Mouse (Mus musculus) intestine, embryonic 15.5 days (tissue): ENCODE results near the gene Rpl26. TPM values are rescaled to one million over a fixed set of nuclear protein-coding genes. Genes with fewer than 3 reads are reported as not detected.

Experiments used
- ATAC-seq: fragments of 200-750 bp; cut with Nextera tagmentation; 2 replicates; pipeline ENCODE4 v1.8.0; 2017; ENCODE audit warnings: moderate TSS enrichment, moderate library complexity
- H3K27ac ChIP-seq: fragments of 300-500 bp; sonication (generic); 2 replicates; pipeline ENCODE4 v1.5.1; 2015; ENCODE audit warnings: mild to moderate bottlenecking, inconsistent platforms
- H3K27me3 ChIP-seq: fragments of 300-500 bp; sonication (generic); replicated peaks from 2 replicates; pipeline ENCODE4 v1.6.1; 2015; ENCODE audit warnings: inconsistent platforms
- H3K36me3 ChIP-seq: fragments of 300-500 bp; sonication (generic); 2 replicates; pipeline ENCODE4 v1.6.1; 2015; ENCODE audit warnings: inconsistent platforms
- H3K4me1 ChIP-seq: fragments of 300-500 bp; sonication (generic); replicated peaks from 2 replicates; pipeline ENCODE4 v1.6.1; 2015; ENCODE audit warnings: inconsistent platforms
- H3K4me2 ChIP-seq: fragments of 300-500 bp; sonication (generic); replicated peaks from 2 replicates; pipeline ENCODE4 v1.6.1; 2015; ENCODE audit warnings: mild to moderate bottlenecking, inconsistent platforms
- H3K4me3 ChIP-seq: fragments of 300-500 bp; sonication (generic); replicated peaks from 2 replicates; pipeline ENCODE4 v1.5.1; 2015; ENCODE audit warnings: inconsistent platforms
- H3K9ac ChIP-seq: fragments of 300-500 bp; sonication (generic); 2 replicates; pipeline ENCODE4 v1.6.1; 2015; ENCODE audit warnings: inconsistent platforms
- H3K9me3 ChIP-seq: fragments of 300-500 bp; sonication (generic); 2 replicates; pipeline ENCODE4 v1.6.1; 2016; ENCODE audit warnings: inconsistent platforms
- WGBS: fragments of 180-500 bp; shearing (Covaris S2); methylation state at CpG from one replicate; pipeline ENCODE4 v1.1.7; 2015; 5-methylcytosine and 5-hydroxymethylcytosine counted together
- polyA plus RNA-seq: library from polyadenylated mRNA; unstranded; fragments of >200 nt; fragmentation: Nextera tagmentation; extraction: Ambion mirVana; gene quantifications from 2 replicates; pipeline ENCODE4 v1.2.1, GENCODE M21; 2015

Rpl26 gene
- polyA plus RNA-seq, 1 experiment from 2014 or later, result 1,017 TPM

DNA sequence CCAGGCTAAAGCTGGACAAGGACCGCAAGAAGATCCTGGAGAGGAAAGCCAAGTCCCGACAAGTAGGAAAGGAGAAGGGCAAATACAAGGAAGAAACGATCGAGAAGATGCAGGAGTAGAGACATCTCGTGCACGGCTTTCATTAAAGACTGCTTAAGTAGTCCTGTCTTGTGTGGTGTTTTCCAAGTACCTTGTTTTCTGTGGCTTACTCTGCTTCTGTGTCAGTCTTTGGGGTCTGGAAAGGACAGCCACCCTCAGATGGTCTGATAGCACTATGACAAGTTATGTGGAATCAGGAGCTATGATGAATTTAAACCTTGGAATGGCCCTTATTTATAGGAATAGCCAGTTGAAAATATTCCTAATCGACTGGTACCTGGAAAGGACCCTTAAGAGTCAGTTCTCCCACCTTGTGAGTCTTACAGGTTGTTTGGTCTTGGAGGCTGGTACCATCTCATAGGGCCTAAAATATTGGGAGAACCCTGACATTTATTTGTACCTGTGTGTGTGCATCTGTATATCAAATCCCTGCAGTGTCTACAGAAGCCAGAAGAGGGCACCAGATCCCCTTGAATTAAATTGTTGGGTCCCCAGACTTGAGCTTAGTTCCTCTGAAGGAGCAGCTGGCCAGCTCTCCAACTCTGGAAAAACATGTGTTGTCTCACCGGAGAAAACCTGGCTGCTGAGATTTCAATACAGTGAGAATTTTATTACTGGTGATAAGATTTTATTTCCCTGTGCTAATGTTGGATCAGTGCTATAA lies 3.2 kb downstream of the Rpl26 start:
- Histone ChIP-seq H3K4me1 (peaks cover 6% of the 10 kb centered on the region; the same call in 1 of the 2 replicates), H3K27me3 (no peaks in the 10 kb centered on the region), H3K4me2 (no peak overlapping the region), H3K27ac (no peak overlapping the region), H3K36me3 (peaks cover 23% of the 10 kb centered on the region), H3K9ac (no peak overlapping the region), H3K4me3 (no peak overlapping the region), H3K9me3 (no peaks in the 10 kb centered on the region)
- WGBS, result 75% methylated on average over 8 of the region's 8 CpGs
- ATAC-seq, result no peak

DNA sequence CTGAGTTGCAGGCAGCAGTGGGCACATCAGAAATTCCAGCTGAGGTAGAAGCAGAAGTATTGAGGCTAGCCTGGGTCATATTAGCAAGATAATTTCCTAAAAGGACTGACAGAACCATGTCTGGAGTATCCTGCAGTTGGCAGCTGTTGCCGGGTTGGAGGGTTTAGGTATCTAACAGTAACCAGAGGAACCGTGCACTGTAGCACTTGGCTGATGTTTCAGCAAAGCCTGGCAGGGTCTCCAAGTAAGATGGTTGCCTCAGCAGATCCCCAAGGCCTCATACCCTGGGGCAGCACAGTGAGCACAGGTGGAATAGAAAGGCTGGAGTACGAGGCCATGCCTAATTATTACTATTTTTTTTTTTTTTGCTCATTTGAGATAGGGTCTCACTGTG lies 3.8 kb downstream of the Rpl26 start:
- WGBS, result 87% methylated on average over 3 of the region's 3 CpGs
- no peaks in the 10 kb centered on the region for H3K9me3 ChIP-seq
- peaks cover 23% of the 10 kb centered on the region for H3K36me3 ChIP-seq
- H3K4me3 ChIP-seq, result no peak overlapping the region
- no peak overlapping the region for H3K4me2 ChIP-seq
- no peak overlapping the region for H3K9ac ChIP-seq
- ATAC-seq, result no peak
- H3K27me3 ChIP-seq, result no peaks in the 10 kb centered on the region
- 0 out of 2 replicates have a peak overlapping the region, but pooled peaks have one; percentile 17 for H3K27ac ChIP-seq
- peaks cover 6% of the 10 kb centered on the region; the same call in 1 of the 2 replicates for H3K4me1 ChIP-seq

DNA sequence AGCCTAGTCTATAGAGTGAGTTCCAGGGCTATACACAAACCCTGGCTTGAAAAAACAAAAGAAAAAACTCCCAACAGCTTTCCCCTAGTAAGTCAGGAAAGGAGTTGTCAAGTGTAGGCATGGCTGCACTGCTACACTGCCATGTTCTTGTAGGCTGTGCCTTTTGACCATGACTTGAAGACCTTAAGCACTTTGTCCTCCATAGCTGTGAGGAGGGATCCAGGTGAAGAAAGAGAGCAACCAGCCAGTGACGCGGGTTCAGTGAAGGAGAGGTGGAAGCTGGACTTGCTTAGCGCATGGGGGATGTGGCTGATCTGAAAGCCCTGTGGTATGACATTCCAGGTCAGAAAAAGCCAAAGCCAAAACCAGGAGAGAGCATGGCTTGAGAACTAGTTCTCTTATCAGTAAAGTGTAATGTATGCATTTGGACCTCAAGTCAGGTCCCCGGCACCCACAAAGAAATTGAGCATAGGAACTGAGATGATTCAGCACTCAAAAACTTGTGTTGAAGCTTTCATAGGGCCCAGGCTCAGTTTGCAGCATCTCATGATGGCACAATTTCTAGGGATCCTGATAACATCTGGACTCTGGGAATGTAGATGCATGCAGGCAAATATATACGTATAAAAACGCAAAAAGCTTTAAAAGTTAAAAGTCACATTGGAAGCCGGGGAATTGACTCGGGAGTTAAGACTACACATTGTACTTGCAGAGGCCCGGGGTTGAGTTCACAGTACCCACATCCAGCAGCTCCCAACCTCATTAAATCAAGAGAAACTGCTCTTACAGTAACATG lies 4.5 kb downstream of the Rpl26 start:
- Histone ChIP-seq H3K4me1 (peaks cover 5% of the 10 kb centered on the region; the same call in 1 of the 2 replicates), H3K4me3 (no peak overlapping the region), H3K27ac (no peak overlapping the region), H3K4me2 (no peak overlapping the region), H3K36me3 (peaks cover 23% of the 10 kb centered on the region), H3K9ac (no peak overlapping the region), H3K27me3 (no peaks in the 10 kb centered on the region), H3K9me3 (no peaks in the 10 kb centered on the region)
- ATAC-seq, result no peak
- WGBS, result 89% methylated on average over 9 of the region's 9 CpGs

DNA sequence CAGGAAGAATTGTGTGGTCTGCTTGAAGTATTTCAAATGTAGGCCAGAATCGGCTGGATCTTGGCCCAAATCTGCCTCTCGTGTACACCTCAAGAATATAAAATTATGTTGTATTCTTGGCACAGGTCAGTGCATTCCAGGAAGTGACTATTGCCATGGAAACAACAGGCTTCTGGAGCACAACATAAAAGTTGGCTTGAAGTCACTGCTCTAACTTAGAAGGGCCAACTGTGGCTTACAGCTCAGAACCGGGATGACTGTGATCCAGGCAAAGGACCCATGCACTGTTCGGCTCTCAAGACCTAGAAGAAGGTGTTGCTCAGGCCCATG lies 5.0 kb downstream of the Rpl26 start:
- WGBS, result 52% methylated on average over 4 of the region's 4 CpGs
- 0 out of 2 replicates have a peak overlapping the region, but pooled peaks have one; percentile 36 for H3K27ac ChIP-seq
- ATAC-seq, result no peak

DNA sequence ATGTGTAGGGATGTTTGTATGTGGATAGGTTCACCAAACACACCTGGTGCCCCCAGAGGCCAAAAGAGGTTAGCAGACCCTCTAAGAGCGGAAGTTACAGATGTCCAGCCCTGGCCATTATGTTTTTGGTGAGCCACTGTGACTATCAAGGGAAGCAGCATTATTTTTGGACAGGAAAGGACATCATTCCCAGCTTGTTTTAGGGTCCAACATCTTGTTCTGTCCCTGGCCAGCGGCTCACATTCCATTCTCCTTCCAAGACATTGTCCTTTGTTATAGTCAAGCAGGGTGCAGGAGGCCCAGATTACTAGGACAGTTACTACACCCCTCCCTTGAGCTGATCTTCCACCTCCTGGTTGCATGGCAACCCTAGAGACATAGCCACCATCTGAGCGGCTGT lies 5.9 kb downstream of the Rpl26 start:
- WGBS, result 72% methylated on average over 3 of the region's 3 CpGs

More for the DNA sequence above, 5.0 kb downstream of the Rpl26 start:
- H3K4me2 ChIP-seq, result no peak overlapping the region
- H3K4me1 ChIP-seq, result peaks cover 2% of the 10 kb centered on the region; the same call in 1 of the 2 replicates
- H3K27me3 ChIP-seq, result no peaks in the 10 kb centered on the region
- H3K4me3 ChIP-seq, result no peak overlapping the region
- H3K9me3 ChIP-seq, result no peaks in the 10 kb centered on the region
- peaks cover 23% of the 10 kb centered on the region for H3K36me3 ChIP-seq
- no peak overlapping the region for H3K9ac ChIP-seq

DNA sequence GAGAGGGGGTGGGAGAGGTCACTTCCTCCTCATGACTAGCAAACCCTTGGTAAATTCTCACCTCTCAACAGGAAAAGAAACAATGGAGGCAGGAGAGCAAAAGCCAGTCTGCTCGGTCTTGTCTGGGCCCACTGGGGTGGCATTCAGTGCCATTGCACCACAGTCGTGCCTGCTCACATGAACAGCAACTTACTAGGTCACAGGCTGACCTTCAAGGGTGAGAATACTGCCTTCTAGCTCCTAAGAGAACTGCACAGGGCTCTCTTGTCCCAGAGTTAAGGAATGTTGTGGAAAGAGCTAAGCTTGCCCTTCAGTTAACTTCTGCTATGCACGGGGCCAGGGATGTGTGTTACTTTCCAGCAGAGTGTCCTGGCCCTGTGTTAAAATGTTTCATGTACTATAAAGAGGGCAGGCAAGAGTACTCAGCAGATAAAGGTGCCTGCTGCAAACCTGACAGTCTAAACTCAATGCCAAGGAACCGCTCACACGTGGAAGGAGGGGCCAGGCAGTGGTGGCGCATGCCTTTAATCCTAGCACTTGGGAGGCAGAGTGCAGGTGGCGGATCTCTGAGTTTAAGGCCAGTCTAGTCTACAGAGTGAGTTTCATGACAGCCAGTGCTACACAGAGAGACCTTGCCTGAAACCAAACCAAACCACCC lies 7.6 kb downstream of the Rpl26 start:
- Histone ChIP-seq H3K36me3 (peaks cover 16% of the 10 kb centered on the region), H3K4me1 (0 out of 2 replicates have a peak, but pooled peaks cover 3% of the 10 kb centered on the region), H3K4me2 (no peak overlapping the region), H3K27me3 (no peaks in the 10 kb centered on the region), H3K27ac (no peak overlapping the region), H3K9me3 (no peaks in the 10 kb centered on the region), H3K9ac (no peak overlapping the region), H3K4me3 (no peak overlapping the region)
- 44% methylated on average over 7 of the region's 7 CpGs for WGBS
- no peak for ATAC-seq

More for the DNA sequence above, 5.9 kb downstream of the Rpl26 start:
- no peak overlapping the region for H3K9ac ChIP-seq
- no peak overlapping the region for H3K4me3 ChIP-seq
- no peaks in the 10 kb centered on the region for H3K27me3 ChIP-seq
- no peak overlapping the region for H3K4me2 ChIP-seq
- no peak overlapping the region for H3K27ac ChIP-seq
- no peak for ATAC-seq
- H3K36me3 ChIP-seq, result peaks cover 23% of the 10 kb centered on the region
- H3K9me3 ChIP-seq, result no peaks in the 10 kb centered on the region
- H3K4me1 ChIP-seq, result peaks cover 5% of the 10 kb centered on the region; the same call in 1 of the 2 replicates

DNA sequence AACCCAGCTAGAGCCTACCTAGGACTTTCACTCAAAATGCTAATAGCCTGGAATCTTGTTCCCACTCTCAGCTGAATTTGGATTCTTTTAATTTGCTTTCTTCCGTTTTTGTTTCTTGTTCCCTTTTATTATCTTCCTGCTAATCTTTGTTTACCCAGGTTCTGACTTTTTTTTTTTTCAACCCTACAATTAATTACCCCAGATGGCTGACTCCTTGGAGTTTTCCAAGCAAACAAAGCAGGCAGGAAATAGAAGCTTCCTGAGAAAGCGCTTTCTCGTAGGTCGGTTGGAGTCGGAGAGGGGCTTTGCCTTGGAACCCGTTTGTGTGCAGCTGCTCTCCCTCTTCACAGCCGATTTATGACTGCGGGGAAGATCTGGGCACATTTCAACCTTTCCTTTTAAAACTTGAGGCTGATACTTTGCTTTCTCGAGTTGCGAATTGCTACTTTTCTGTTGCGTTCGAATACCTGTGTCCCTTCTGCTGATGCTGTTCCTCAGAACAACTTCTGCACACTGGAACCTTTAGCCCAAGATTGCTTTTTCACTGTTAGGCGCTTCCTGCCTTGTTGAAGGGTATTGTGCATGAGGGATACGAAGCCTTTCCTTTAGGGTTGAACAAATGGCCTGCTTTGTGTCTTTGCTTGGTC lies 10.3 kb downstream of the Rpl26 start:
- Histone ChIP-seq H3K27ac (peak overlapping the region; percentile 78), H3K4me2 (peak overlapping the region; percentile 22), H3K4me3 (no peak overlapping the region), H3K4me1 (0 out of 2 replicates have a peak, but pooled peaks cover 3% of the 10 kb centered on the region), H3K9ac (no peak overlapping the region), H3K9me3 (no peaks in the 10 kb centered on the region), H3K27me3 (no peaks in the 10 kb centered on the region), H3K36me3 (no peaks in the 10 kb centered on the region)
- no peak for ATAC-seq
- WGBS, result 29% methylated on average over 14 of the region's 14 CpGs

DNA sequence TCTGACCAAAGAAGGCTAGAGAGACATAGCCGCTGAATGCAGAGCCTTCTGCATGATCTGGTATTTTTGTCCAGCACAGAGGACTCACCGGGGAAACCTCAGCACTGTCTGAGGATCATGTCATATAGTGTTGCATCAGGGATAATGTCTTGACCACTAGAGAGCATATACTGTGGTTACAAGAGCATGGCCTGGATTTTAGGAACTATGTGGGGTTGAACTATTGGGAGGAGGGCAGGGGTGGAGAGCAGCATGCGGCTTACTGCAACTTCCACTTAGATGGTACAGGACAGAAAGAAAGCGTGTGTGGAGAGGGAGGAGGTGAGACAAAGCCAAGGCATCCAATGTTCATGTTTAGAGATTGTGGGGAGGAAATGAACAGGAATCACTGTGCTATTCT lies 13.2 kb downstream of the Rpl26 start:
- 0 out of 2 replicates have a peak, but pooled peaks cover 3% of the 10 kb centered on the region for H3K4me1 ChIP-seq
- no peak overlapping the region for H3K27ac ChIP-seq
- no peaks in the 10 kb centered on the region for H3K9me3 ChIP-seq
- no peak for ATAC-seq
- no peak overlapping the region for H3K4me2 ChIP-seq
- H3K27me3 ChIP-seq, result no peaks in the 10 kb centered on the region
- WGBS, result 93% methylated on average over 4 of the region's 4 CpGs
- H3K4me3 ChIP-seq, result no peak overlapping the region
- no peak overlapping the region for H3K9ac ChIP-seq
- no peaks in the 10 kb centered on the region for H3K36me3 ChIP-seq

DNA sequence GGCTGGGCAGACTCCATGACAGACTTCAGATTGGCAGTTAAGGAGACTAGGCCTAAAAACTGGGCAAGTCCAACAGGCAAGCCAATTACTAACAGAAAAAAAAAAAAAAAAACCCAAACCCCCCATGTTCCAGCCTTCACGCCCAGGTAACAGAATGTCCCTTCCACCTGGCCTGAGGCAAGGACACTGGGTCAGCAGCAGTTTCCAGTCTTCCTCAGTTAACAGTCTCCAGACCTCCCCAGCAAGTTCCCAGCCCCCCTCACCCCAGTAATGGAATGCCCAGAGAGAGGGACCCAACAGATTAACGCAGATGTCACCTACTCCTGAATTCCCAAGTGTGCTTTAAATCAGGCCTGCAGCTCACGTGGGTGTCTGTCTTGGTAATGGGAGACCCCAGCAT lies 21.8 kb downstream of the Rpl26 start:
- Histone ChIP-seq H3K36me3 (no peaks in the 10 kb centered on the region), H3K4me3 (no peak overlapping the region), H3K9me3 (no peaks in the 10 kb centered on the region), H3K27me3 (no peaks in the 10 kb centered on the region), H3K4me2 (no peak overlapping the region), H3K4me1 (no peaks in the 10 kb centered on the region), H3K9ac (no peak overlapping the region), H3K27ac (no peak overlapping the region)
- WGBS, result 56% methylated on average over 3 of the region's 3 CpGs
- no peak for ATAC-seq

DNA sequence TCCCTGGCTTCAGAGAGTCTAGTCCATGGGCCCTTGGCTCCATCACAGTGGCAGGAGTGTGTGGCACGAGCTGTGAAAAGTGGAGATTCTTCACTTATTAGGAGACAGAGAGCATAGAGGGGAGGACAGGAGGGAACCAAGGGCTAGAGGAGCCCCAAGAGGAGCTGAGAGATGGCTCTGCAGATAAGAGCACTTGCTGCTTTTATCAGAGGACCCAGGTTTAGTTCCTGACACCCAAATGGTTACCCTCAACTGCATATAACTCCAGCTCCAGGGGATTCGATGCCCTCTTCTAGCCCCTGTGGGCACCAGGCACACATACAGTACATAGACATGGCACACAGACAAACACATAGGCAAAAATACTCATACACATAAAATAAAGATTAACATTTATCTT lies 23.4 kb downstream of the Rpl26 start:
- no peak overlapping the region for H3K4me2 ChIP-seq
- H3K27me3 ChIP-seq, result no peaks in the 10 kb centered on the region
- no peak for ATAC-seq
- no peak overlapping the region for H3K4me3 ChIP-seq
- H3K27ac ChIP-seq, result no peak overlapping the region
- no peaks in the 10 kb centered on the region for H3K36me3 ChIP-seq
- H3K9ac ChIP-seq, result no peak overlapping the region
- no peaks in the 10 kb centered on the region; the same call in 1 of the 2 replicates for H3K4me1 ChIP-seq
- WGBS, result 94% methylated on average over 2 of the region's 2 CpGs
- H3K9me3 ChIP-seq, result no peaks in the 10 kb centered on the region

DNA sequence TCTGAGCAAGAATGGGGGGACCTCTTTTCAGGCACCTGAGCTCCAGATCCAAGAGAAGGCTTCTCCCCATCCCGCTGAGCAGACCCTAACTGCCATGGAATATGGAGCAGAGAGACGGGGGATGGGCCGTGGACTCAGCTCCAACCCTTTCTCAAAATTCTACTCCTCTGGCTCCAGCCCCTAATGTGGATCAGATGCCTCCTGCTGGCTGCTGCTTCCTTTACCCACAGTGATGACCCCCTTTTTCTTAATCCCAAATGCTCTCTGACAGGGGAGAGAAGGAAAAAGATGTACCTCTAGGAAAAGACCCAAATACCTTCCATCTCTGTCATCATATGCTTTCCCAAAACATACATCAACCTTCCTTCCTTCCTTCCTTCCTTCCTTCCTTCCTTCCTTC lies 25.6 kb downstream of the Rpl26 start, which contains the start of gene Odf4:
Gene Odf4 (minus strand): TSS at position 101 of the 400 bp plus-strand sequence.
- no peaks in the 10 kb centered on the region for H3K36me3 ChIP-seq
- no peaks in the 10 kb centered on the region; the same call in 1 of the 2 replicates for H3K4me1 ChIP-seq
- no peak within 1 kb of the TSS for H3K27ac ChIP-seq
- no peaks in the 10 kb centered on the region for H3K9me3 ChIP-seq
- WGBS, result 75% methylated on average over 3 of the region's 3 CpGs
- ATAC-seq, result no peak
- H3K27me3 ChIP-seq, result no peaks in the 10 kb centered on the region
- H3K4me2 ChIP-seq, result no peak within 1 kb of the TSS
- no peak within 1 kb of the TSS for H3K4me3 ChIP-seq
- H3K9ac ChIP-seq, result no peak within 1 kb of the TSS

DNA sequence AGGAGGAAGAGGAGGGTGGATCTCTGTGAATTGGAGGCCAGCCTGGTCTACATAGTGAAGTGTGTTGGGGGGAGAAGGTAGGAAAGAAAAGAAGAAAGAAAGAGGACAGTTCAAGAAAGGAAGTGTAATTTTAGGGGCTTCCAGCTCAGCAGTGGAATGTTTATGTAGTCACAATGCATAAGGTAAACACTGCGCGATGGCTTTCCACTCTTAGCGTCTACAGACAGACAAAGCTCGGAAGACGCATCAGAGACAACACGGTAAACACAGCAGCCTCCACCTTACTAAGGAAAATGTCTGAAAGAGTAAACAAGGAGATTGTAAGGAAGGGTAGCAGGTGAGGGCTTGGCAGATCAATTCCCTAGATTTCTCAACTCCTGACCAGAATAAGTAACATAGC lies 28.6 kb downstream of the Rpl26 start:
- Histone ChIP-seq H3K4me2 (no peak overlapping the region), H3K27ac (no peak overlapping the region), H3K4me3 (no peak overlapping the region), H3K9me3 (no peaks in the 10 kb centered on the region), H3K4me1 (no peaks in the 10 kb centered on the region; the same call in 1 of the 2 replicates), H3K9ac (no peak overlapping the region), H3K27me3 (no peaks in the 10 kb centered on the region), H3K36me3 (no peaks in the 10 kb centered on the region)
- WGBS, result 21% methylated on average over 6 of the region's 6 CpGs
- no peak for ATAC-seq
